8 mouse cellular contexts compared by ENCODE assay signal in the genomic region with DNA sequence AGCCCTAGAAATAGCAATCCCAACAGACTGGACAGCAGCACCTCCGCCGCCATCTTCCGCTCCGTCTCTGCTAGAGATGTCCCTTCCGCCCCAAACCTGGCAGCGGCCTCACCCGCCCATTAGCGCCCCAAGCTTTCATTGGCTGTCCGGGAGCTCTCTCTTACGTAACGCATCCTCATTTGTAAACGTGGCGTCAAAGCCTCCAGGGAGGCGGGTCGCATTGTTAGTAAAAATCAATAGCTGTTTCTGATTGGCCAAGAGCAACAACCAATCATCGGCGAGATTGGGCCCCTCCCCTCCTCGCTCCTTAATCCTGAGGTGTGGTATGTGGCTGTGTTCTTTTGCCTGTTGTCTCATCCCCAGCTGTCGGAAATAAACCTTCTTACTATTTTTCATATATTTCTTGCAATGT. TPM values are rescaled to one million over a fixed set of nuclear protein-coding genes. Genes with fewer than 3 reads are reported as not detected.
DNase-seq lines count a peak whose midpoint lies in the region; ATAC-seq lines count a peak whose summit lies in the region.

A gene (minus strand): TSS at position 66 of the 412 bp plus-strand sequence.

- ATAC-seq in inflammation-experienced regulatory T-cells, adult 6 months = peak; percentile 99
- ATAC-seq in megakaryocyte-erythroid progenitor cell, adult 5-6 weeks (replicated peaks; ENCODE audit: low FRiP score, low TSS enrichment, poor library complexity, severe bottlenecking) = peak; percentile 92

- intact Hi-C loops in gastrocnemius, postnatal 14 days (cut with DNase I; ENCODE audit: low total_unique reads) = no loop called here
- intact Hi-C loops in left cerebral cortex, postnatal 10 days (cut with DNase I) = no loop called here

- DNase-seq in adrenal gland, adult (ENCODE audit: inconsistent age in 2 of 2, low spot score in 1 of 2) = peak; percentile 96 to 99
- DNase-seq in embryo, embryonic 10.5 days (ENCODE audit: low spot score) = peak; percentile 99
- DNase-seq in gastrocnemius, postnatal 14 days = peak; percentile 95
- peak; percentile 96 to 99 for DNase-seq in left cerebral cortex, postnatal 10 days (ENCODE audit: extremely low spot score in 1 of 2, low spot score in 2 of 2)
- DNase-seq in right cerebral cortex, postnatal 25 days = peak; percentile 94
- peak; percentile 94 to 95 for DNase-seq in urinary bladder, postnatal 4 days (ENCODE audit: low spot score in 2 of 2)

RNA-seq across cellular contexts. Expression of the gene that starts here (rescaled TPM):
- 10 to 100 TPM; 20.3 to 23.5 TPM for total RNA-seq in gastrocnemius, postnatal 14 days (2021)
- polyA plus RNA-seq in inflammation-experienced regulatory T-cells, adult 6 months (2017; shearing (Covaris generic)) = 10 to 100 TPM; 61.9 to 81.5 (median 75.8) TPM
- 100 to 1,000 TPM; 103 to 107 TPM for total RNA-seq in left cerebral cortex, postnatal 10 days (2021)
- 55.8 and 64.5 TPM in 2 replicates for total RNA-seq in megakaryocyte-erythroid progenitor cell, adult 5-6 weeks (2014; fragmentation: Nextera tagmentation)
- total RNA-seq in megakaryocyte-erythroid progenitor cell, adult 5-6 weeks (2017) = 152 and 154 TPM in 2 replicates

Comparison
In these comparisons a context has a peak if more than half of its experiments do, and no peak if none do; other contexts are left out.
1. Peak in every context shown above with its lines: DNase-seq and ATAC-seq.